Mouse (Mus musculus) MEL (cell line): ENCODE measurements at regions not wholly inside any gene's neighbourhood (a gene's known extent, or its start where the extent isn't known, plus 50 kb on each side); places are given as distances from the start of the nearest gene placed in this dataset.
A peak's percentile ranks its signal among the peaks of the same experiment; 100 is the strongest.

Experiments
- DNase-seq: peaks from one replicate; pipeline ENCODE4 v3.0.0; 2011; ENCODE audit warnings: low read depth, low spot score
- H3K27ac ChIP-seq: 2 replicates; pipeline ENCODE4 v1.5.1; 2012; ENCODE audit warnings: low read depth, mild to moderate bottlenecking, control low read depth, low read length, moderate library complexity; ENCODE audit not compliant: control insufficient read depth
- H3K27me3 ChIP-seq, 2 experiments: fragments of 150-350 bp in 1 of 2; sonication (generic) in 1 of 2; 2 replicates each; pipeline ENCODE4 v1.6.1; 2012; ENCODE audit warnings: low read length in 2 of 2, mild to moderate bottlenecking in 2 of 2, improper control_type of control experiment in 1 of 2, moderate library complexity in 1 of 2; ENCODE audit not compliant: insufficient read depth in 2 of 2, control insufficient read depth in 1 of 2
- H3K36me3 ChIP-seq, 2 experiments: 2 replicates each; pipeline ENCODE4 v1.6.1; 2012 to 2014; ENCODE audit warnings: low read length in 2 of 2, improper control_type of control experiment in 1 of 2, inconsistent platforms in 1 of 2, mild to moderate bottlenecking in 1 of 2; ENCODE audit not compliant: insufficient read depth in 2 of 2, control insufficient read depth in 1 of 2
- H3K4me1 ChIP-seq, 2 experiments: fragments of 150-350 bp in 1 of 2; sonication (generic) in 1 of 2; 2 replicates each; pipeline ENCODE4 v1.6.1; 2012; ENCODE audit warnings: low read length in 2 of 2, improper control_type of control experiment in 1 of 2, mild to moderate bottlenecking in 1 of 2; ENCODE audit not compliant: insufficient read depth in 2 of 2, control insufficient read depth in 1 of 2
- H3K4me3 ChIP-seq, 2 experiments: fragments of 150-350 bp in 1 of 2; sonication (generic) in 1 of 2; 2 replicates each; pipeline ENCODE4 v1.5.1; 2012; ENCODE audit warnings: low read depth in 2 of 2, low read length in 2 of 2, mild to moderate bottlenecking in 2 of 2, moderate library complexity in 2 of 2, control low read depth in 1 of 2, improper control_type of control experiment in 1 of 2; ENCODE audit not compliant: control insufficient read depth in 1 of 2, insufficient read depth in 1 of 2
- H3K79me2 ChIP-seq: 2 replicates; pipeline ENCODE4 v1.6.1; 2012; ENCODE audit warnings: mild to moderate bottlenecking, low read length, moderate library complexity; ENCODE audit not compliant: control insufficient read depth, poor library complexity, insufficient read depth
- H3K9ac ChIP-seq: 2 replicates; pipeline ENCODE4 v1.6.1; 2012; ENCODE audit warnings: low read depth, mild to moderate bottlenecking, control low read depth, low read length, moderate library complexity; ENCODE audit not compliant: control insufficient read depth, poor library complexity, severe bottlenecking
- H3K9me3 ChIP-seq: fragments of 150-350 bp; sonication (generic); replicated peaks from 2 replicates; pipeline ENCODE4 v1.6.1; 2012; ENCODE audit warnings: mild to moderate bottlenecking, low read length, improper control_type of control experiment, moderate library complexity; ENCODE audit not compliant: insufficient read depth
- BHLHE40 ChIP-seq: IDR thresholded peaks from 2 replicates; pipeline ENCODE4 v1.6.1; 2012; ENCODE audit warnings: low read depth, mild to moderate bottlenecking, inconsistent platforms, low read length, improper control_type of control experiment, borderline replicate concordance
- CHD1 ChIP-seq: IDR thresholded peaks from 2 replicates; pipeline ENCODE4 v1.6.1; 2012; ENCODE audit warnings: low read depth, mild to moderate bottlenecking, inconsistent platforms, low read length, improper control_type of control experiment
- CHD2 ChIP-seq: IDR thresholded peaks from 2 replicates; pipeline ENCODE4 v1.6.1; 2011; ENCODE audit warnings: low read length, improper control_type of control experiment
- CTCF ChIP-seq, 3 experiments: IDR thresholded peaks in 2 of 3; conservative IDR thresholded peaks in 1 of 3; 2 replicates each; pipeline ENCODE4 v1.5.1; 2011 to 2012; ENCODE audit warnings: low read length in 3 of 3, low read depth in 2 of 3, mild to moderate bottlenecking in 2 of 3, improper control_type of control experiment in 1 of 3, inconsistent platforms in 1 of 3, mixed read lengths in 1 of 3, moderate library complexity in 1 of 3; ENCODE audit not compliant: control insufficient read depth in 1 of 3, insufficient read depth in 1 of 3, poor library complexity in 1 of 3, severe bottlenecking in 1 of 3
- ELF1 ChIP-seq: IDR thresholded peaks from 2 replicates; pipeline ENCODE4 v1.6.1; 2014; ENCODE audit warnings: low read depth, mild to moderate bottlenecking, inconsistent platforms, low read length, improper control_type of control experiment, moderate library complexity
- GATA1 ChIP-seq: IDR thresholded peaks from 2 replicates; pipeline ENCODE4 v1.6.1; 2011; ENCODE audit warnings: low read depth, low read length, improper control_type of control experiment
- JUND ChIP-seq: IDR thresholded peaks from 2 replicates; pipeline ENCODE4 v1.6.1; 2011; ENCODE audit warnings: low read depth, mild to moderate bottlenecking, improper control_type of control experiment, low read length
- KAT2A ChIP-seq: conservative IDR thresholded peaks from 2 replicates; pipeline ENCODE4 v1.6.1; 2012; ENCODE audit warnings: low read depth, low read length, improper control_type of control experiment, inconsistent platforms
- MAX ChIP-seq: IDR thresholded peaks from 2 replicates; pipeline ENCODE4 v1.6.1; 2011; ENCODE audit warnings: low read length, improper control_type of control experiment
- MYC ChIP-seq: IDR thresholded peaks from 2 replicates; pipeline ENCODE4 v1.6.1; 2011; ENCODE audit warnings: low read depth, mild to moderate bottlenecking, low read length, improper control_type of control experiment, moderate library complexity
- POLR2AphosphoS2 ChIP-seq: IDR thresholded peaks from 2 replicates; pipeline ENCODE4 v1.6.1; 2011; ENCODE audit warnings: low read length, improper control_type of control experiment
- RAD21 ChIP-seq: IDR thresholded peaks from 2 replicates; pipeline ENCODE4 v1.6.1; 2011; ENCODE audit warnings: mild to moderate bottlenecking, low read depth, low read length, improper control_type of control experiment
- RCOR1 ChIP-seq: IDR thresholded peaks from 2 replicates; pipeline ENCODE4 v1.6.1; 2012; ENCODE audit warnings: low read depth, mild to moderate bottlenecking, inconsistent platforms, low read length, improper control_type of control experiment
- SMC3 ChIP-seq: IDR thresholded peaks from 2 replicates; pipeline ENCODE4 v1.6.1; 2011; ENCODE audit warnings: low read depth, low read length, improper control_type of control experiment
- TCF12 ChIP-seq: IDR thresholded peaks from 2 replicates; pipeline ENCODE4 v1.6.1; 2014; ENCODE audit warnings: low read depth, mild to moderate bottlenecking, inconsistent platforms, low read length, improper control_type of control experiment, moderate library complexity
- USF1 ChIP-seq: IDR thresholded peaks from 2 replicates; pipeline ENCODE4 v1.6.1; 2014; ENCODE audit warnings: low read depth, mild to moderate bottlenecking, inconsistent platforms, low read length, improper control_type of control experiment, moderate library complexity
- ZC3H11A ChIP-seq: IDR thresholded peaks from 2 replicates; pipeline ENCODE4 v1.6.1; 2012; ENCODE audit warnings: low read depth, mild to moderate bottlenecking, inconsistent platforms, low read length, improper control_type of control experiment
- ZNF384 ChIP-seq: IDR thresholded peaks from 2 replicates; pipeline ENCODE4 v1.6.1; 2012; ENCODE audit warnings: low read depth, mild to moderate bottlenecking, inconsistent platforms, low read length, improper control_type of control experiment

GRCm38 (mm10) chr6:31665671-31666486, 102.1 kb upstream of the Podxl start (continued):
- TF ChIP-seq MAX, result peak; percentile 88
- no peak for TF ChIP-seq POLR2AphosphoS2
- TF ChIP-seq CHD1, result no peak
- TF ChIP-seq ZNF384, result no peak
- TF ChIP-seq MYC, result peak; percentile 89
- peak; percentile 19 to 47 (median 36); a peak in 3 of 6 replicates for TF ChIP-seq CTCF (IDR thresholded peaks at IDR 0.05 in 2 of 3, conservative IDR thresholded peaks at IDR 0.05 in 1 of 3; ENCODE audit: control insufficient read depth in 1 of 3, insufficient read depth in 1 of 3, low read depth in 2 of 3, low read length in 3 of 3, poor library complexity in 1 of 3, severe bottlenecking in 1 of 3)
- peak; percentile 74 for TF ChIP-seq BHLHE40
- TF ChIP-seq RCOR1, result no peak
- TF ChIP-seq CHD2, result no peak
- TF ChIP-seq KAT2A, result no peak
- no peak; the same call in 1 of the 2 replicates for TF ChIP-seq RAD21
- 0 out of 2 replicates have a peak, but pooled peaks have one; percentile 17 for TF ChIP-seq TCF12
- TF ChIP-seq GATA1, result peak; percentile 46; the same call in 1 of the 2 replicates

- Histone ChIP-seq H3K4me3 (no peak overlapping the region), H3K79me2 (no peaks in the 10 kb centered on the region), H3K27ac (no peak overlapping the region), H3K36me3 (no peaks in the 10 kb centered on the region; a peak in 2 of 4 replicates), H3K9me3 (no peaks in the 10 kb centered on the region), H3K27me3 (no peaks in the 10 kb centered on the region), H3K9ac (no peak overlapping the region), H3K4me1 (peaks cover 2 to 13% of the 10 kb centered on the region in 2 experiments; a peak in 3 of 4 replicates)
- peak; percentile 94 to 98 (median 97) for TF ChIP-seq CTCF (IDR thresholded peaks at IDR 0.05 in 2 of 3, conservative IDR thresholded peaks at IDR 0.05 in 1 of 3; ENCODE audit: control insufficient read depth in 1 of 3, insufficient read depth in 1 of 3, low read depth in 2 of 3, low read length in 3 of 3, poor library complexity in 1 of 3, severe bottlenecking in 1 of 3)
- no peak for TF ChIP-seq POLR2AphosphoS2
- peak; percentile 24; the same call in 1 of the 2 replicates for TF ChIP-seq JUND
- 0 out of 2 replicates have a peak, but pooled peaks have one; percentile 17 for TF ChIP-seq BHLHE40
- peak; percentile 82 for TF ChIP-seq ZC3H11A
- peak; percentile 92 for TF ChIP-seq RAD21
- no peak for TF ChIP-seq MYC
- peak; percentile 79 for TF ChIP-seq SMC3
- TF ChIP-seq USF1, result no peak
- TF ChIP-seq ELF1, result 0 out of 2 replicates have a peak, but pooled peaks have one; percentile 13
- peak; percentile 78 for DNase-seq
Measured at GRCm38 (mm10) chr6:31664495-31664894, 100.7 kb upstream of the Podxl start.
